Mouse (Mus musculus) heart, embryonic 15.5 days (tissue): ENCODE results near the gene Lrp2. TPM values are rescaled to one million over a fixed set of nuclear protein-coding genes. Genes with fewer than 3 reads are reported as not detected.

Source experiments
- ATAC-seq: fragments of 200-750 bp; cut with Nextera tagmentation; replicated peaks from 2 replicates; pipeline ENCODE4 v1.8.0; 2017; ENCODE audit warnings: low read depth, moderate TSS enrichment; ENCODE audit not compliant: insufficient number of reproducible peaks, insufficient read depth, low FRiP score
- H3K27ac ChIP-seq: fragments of 300-500 bp; sonication (generic); 2 replicates; pipeline ENCODE4 v1.5.1; 2015; ENCODE audit warnings: mild to moderate bottlenecking, inconsistent platforms
- H3K27me3 ChIP-seq: fragments of 300-500 bp; sonication (generic); 2 replicates; pipeline ENCODE4 v1.6.1; 2015; ENCODE audit warnings: inconsistent platforms
- H3K36me3 ChIP-seq: fragments of 300-500 bp; sonication (generic); 2 replicates; pipeline ENCODE4 v1.6.1; 2015; ENCODE audit warnings: mild to moderate bottlenecking, inconsistent platforms
- H3K4me1 ChIP-seq: fragments of 300-500 bp; sonication (generic); replicated peaks from 2 replicates; pipeline ENCODE4 v1.6.1; 2015; ENCODE audit warnings: inconsistent platforms
- H3K4me2 ChIP-seq: fragments of 300-500 bp; sonication (generic); 2 replicates; pipeline ENCODE4 v1.6.1; 2015; ENCODE audit warnings: inconsistent platforms, mild to moderate bottlenecking, moderate library complexity
- H3K4me3 ChIP-seq: fragments of 300-500 bp; sonication (generic); 2 replicates; pipeline ENCODE4 v1.5.1; 2015; ENCODE audit warnings: mild to moderate bottlenecking, inconsistent platforms
- H3K9ac ChIP-seq: fragments of 300-500 bp; sonication (generic); 2 replicates; pipeline ENCODE4 v1.6.1; 2015; ENCODE audit warnings: mild to moderate bottlenecking, inconsistent platforms
- H3K9me3 ChIP-seq: fragments of 300-500 bp; sonication (generic); replicated peaks from 2 replicates; pipeline ENCODE4 v1.6.1; 2016; ENCODE audit warnings: inconsistent platforms
- WGBS: fragments of 180-500 bp; shearing (Covaris S2); methylation state at CpG from one replicate; pipeline ENCODE4 v1.1.7; 2015; ENCODE audit warnings: mixed read lengths; 5-methylcytosine and 5-hydroxymethylcytosine counted together
- polyA plus RNA-seq: library from polyadenylated mRNA; unstranded; fragments of >200 nt; fragmentation: Nextera tagmentation; extraction: Ambion mirVana; gene quantifications from 2 replicates; pipeline ENCODE4 v1.2.1, GENCODE M21; 2015

Lrp2 gene
- polyA plus RNA-seq, 1 experiment from 2014 or later: 0.25 TPM

DNA sequence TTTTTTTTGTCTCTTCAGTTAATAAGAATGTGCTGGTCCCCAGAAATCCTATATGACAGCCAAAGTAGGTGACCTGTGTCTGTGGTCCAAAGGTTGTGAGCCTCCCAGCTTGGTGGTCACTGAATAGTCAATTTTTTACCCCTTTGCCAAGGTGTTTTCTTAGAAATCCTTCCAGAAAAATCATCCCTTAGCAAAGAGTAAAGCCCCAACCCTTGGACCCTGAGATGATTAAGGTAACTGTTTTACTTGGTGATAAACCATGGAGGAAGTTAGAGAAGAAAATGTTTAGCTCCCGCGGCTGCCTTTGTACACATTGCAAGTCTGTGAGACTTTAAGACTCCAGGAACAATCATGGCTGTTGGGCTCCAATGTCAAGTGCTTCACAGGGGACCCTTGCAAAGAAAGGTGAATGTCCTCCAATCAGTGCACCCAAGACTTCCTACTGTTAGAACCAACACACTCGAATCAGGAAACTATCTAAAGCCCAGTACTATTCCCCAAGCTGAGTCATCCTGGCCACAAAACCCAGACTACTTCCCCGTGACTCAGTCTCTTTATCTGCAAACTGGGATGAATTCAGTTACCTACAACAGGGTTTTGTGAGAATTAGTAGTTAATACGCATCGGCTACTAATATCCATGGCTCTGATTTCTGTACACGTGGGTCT, 18.0 kb upstream of the Lrp2 start:
- Histone ChIP-seq H3K9me3 (no peaks in the 10 kb centered on the region), H3K27me3 (no peaks in the 10 kb centered on the region), H3K9ac (no peak overlapping the region), H3K4me3 (no peak overlapping the region), H3K4me1 (no peaks in the 10 kb centered on the region), H3K27ac (no peak overlapping the region), H3K4me2 (no peak overlapping the region), H3K36me3 (no peaks in the 10 kb centered on the region)
- ATAC-seq: no peak
- 84% methylated on average over 7 of the region's 7 CpGs for WGBS

DNA sequence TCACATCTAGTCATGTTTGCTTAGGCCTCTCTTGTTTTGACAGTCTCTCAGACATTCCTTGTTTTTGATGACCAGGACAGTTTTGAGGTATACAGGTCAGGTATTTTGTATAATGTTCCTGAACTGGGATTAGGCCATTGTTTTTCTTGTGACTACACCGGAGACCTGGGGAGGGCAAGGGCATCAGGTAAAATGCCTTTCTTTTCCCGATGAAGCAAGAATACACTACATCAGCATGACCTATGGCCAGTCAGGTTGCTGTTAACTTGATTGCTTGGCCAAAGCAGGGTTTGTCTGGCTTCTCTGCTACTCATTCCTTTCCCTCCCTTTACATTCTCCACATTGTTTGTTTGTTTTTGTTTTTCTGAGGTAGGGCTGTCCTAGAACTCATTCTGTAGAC, 7.3 kb upstream of the Lrp2 start:
- Histone ChIP-seq H3K36me3 (no peaks in the 10 kb centered on the region), H3K27me3 (peaks cover 14% of the 10 kb centered on the region), H3K4me2 (no peak overlapping the region), H3K27ac (no peak overlapping the region), H3K4me1 (no peaks in the 10 kb centered on the region), H3K9ac (no peak overlapping the region), H3K4me3 (no peak overlapping the region), H3K9me3 (no peaks in the 10 kb centered on the region)
- no peak for ATAC-seq
- 91% methylated on average over 2 of the region's 2 CpGs for WGBS

DNA sequence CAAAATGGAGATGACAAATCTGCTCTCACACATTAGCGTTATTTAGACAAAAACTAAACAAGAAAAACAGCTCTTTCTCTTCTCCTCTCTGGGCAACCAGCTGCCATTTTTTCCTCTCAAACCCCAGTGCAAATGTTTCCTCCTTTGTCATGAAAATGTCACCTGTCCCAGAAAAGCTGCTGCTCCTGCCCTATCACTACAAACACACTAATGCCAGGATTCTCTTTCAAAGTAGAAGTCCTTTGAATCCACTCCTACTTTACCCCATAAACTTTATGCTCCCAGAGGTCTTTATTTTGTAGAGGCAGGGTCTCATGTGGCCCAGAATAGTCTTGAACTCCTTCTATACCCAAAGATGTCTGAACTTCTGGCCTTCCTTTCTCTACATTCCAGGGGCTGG, 6.7 kb upstream of the Lrp2 start:
- Histone ChIP-seq H3K27ac (no peak overlapping the region), H3K9me3 (no peaks in the 10 kb centered on the region), H3K27me3 (peaks cover 21% of the 10 kb centered on the region), H3K4me1 (peaks cover 4% of the 10 kb centered on the region), H3K4me2 (no peak overlapping the region), H3K4me3 (no peak overlapping the region), H3K9ac (no peak overlapping the region), H3K36me3 (no peaks in the 10 kb centered on the region)
- ATAC-seq: no peak
- WGBS: 44% methylated on average over 1 of the region's 1 CpGs

DNA sequence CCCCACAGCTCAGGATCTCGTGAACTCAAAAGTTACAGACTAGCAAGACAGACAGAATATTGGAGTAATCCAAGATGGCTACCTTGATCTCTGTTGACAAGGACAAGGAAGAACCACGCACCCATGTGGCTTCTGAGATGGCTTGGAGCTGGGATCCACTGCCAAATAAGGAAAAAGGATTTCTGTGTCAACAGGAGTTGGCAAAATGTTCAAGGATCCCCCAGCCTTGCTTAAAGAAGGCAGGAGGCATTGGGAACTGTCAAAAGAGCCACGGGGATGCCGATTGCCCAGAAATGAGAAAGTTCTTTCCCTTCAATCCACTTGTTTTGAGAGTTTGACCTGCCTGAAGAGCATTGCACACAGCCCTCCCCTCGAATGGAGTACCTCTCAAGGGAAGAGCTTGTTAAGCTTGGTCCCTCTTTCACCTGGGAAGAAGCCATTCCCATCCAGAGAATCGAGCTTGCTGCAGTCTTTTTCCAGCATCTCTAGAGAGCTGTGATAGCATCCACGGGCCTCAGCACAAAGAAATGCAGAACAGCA, 6.2 kb upstream of the Lrp2 start:
- Histone ChIP-seq H3K27me3 (peaks cover 26% of the 10 kb centered on the region), H3K4me1 (peaks cover 9% of the 10 kb centered on the region), H3K9me3 (no peaks in the 10 kb centered on the region), H3K4me3 (no peak overlapping the region), H3K27ac (no peak overlapping the region), H3K36me3 (no peaks in the 10 kb centered on the region), H3K9ac (no peak overlapping the region), H3K4me2 (no peak overlapping the region)
- WGBS: 59% methylated on average over 7 of the region's 7 CpGs
- ATAC-seq: no peak

DNA sequence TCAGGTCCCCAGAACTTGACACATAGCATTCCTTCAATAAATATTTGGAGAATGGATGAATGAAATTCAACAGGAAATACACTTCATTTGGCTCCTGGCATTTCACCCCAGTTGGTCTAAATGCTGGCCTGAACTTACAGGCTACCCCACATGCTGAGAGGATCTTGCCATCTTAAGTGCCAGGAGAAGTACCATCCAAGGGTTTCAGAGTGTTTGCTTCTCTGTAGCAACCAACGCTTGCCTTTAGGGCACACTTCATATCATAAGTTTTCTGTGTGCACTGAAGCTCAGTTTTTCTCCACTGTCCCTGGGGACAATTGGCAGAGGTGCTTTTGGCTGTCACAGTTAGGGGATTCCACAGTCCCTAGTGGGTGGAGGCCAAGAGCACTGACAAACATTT, 4.7 kb upstream of the Lrp2 start:
- H3K36me3 ChIP-seq: no peaks in the 10 kb centered on the region
- peaks cover 38% of the 10 kb centered on the region for H3K27me3 ChIP-seq
- H3K4me2 ChIP-seq: no peak overlapping the region
- no peak overlapping the region for H3K27ac ChIP-seq
- H3K4me3 ChIP-seq: no peak overlapping the region
- H3K9me3 ChIP-seq: no peaks in the 10 kb centered on the region
- H3K4me1 ChIP-seq: peaks cover 22% of the 10 kb centered on the region
- ATAC-seq: no peak
- H3K9ac ChIP-seq: no peak overlapping the region
- WGBS: 77% methylated on average over 1 of the region's 1 CpGs

DNA sequence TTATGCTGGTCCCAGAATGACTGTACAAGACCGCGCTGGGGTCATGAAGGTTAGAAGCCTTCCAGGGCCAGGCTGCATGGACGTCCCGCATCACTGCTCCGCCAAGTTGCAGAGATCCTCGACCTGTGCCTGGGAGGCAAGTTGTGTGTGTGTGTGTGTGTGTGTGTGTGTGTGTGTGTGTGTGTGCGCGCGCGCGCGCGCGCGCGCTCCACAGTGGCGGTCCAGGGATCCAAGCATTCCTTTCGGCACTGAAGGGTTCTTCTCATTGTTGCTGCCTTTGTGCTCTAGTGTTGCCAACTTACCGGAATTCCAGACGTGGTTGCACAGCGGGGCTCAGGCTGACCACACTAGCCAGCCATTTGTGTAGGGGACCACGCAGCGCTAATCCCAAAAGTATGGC, 2.0 kb upstream of the Lrp2 start:
- WGBS: under 1% methylated on average over 20 of the region's 23 CpGs
- Histone ChIP-seq H3K9me3 (no peaks in the 10 kb centered on the region), H3K27me3 (peaks cover 54% of the 10 kb centered on the region), H3K4me2 (peak overlapping the region; percentile 99), H3K9ac (no peak overlapping the region), H3K4me3 (peak overlapping the region; percentile 66), H3K36me3 (no peaks in the 10 kb centered on the region), H3K27ac (no peak overlapping the region), H3K4me1 (peaks cover 37% of the 10 kb centered on the region)
- ATAC-seq: no peak

DNA sequence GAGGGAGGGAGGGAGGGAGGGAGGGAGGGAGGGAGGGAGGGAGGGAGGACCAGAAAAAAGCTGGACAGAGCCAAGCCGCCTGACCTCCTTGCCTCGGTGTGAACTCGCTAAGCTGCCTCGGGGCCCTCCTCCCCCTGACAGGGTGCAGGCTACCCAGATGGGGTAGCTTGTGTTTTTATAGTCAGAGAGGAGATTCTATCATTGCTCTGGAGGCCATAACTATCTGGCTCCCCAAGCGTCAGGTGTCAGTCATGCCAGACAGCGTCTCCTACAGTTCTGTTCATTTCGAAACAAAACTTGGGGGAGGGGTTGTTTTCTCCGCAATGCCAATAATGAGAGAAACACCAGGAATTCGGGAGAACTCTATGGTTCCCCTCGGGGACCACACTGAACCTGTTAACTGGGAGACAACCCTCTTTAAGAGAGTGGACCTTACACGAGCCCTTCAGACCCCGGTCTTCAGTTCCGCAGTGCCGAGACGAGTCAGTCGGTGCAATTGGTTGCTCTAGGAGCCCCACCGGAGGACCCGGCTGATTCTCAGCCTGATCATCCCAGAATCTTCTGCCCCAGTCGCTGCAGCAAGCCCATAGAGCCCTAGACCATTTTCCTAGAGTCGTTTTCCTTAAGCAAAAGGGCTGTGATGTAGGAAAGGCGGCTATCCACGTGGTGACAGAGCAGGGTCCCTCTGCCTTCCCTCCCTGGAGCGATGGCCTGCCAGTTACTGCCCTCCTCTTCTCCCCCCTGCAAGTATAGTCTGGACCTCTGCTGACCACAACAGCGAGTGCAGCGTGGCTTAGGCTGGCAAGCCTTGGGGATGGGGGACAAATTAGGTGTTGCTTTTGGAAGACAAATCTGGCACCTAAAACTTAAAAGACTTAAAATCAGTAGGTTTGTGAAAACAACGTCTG, 1.2 kb upstream of the Lrp2 start:
- Histone ChIP-seq H3K4me3 (peak overlapping the region; percentile 66), H3K4me2 (peak overlapping the region; percentile 99), H3K27ac (no peak overlapping the region), H3K27me3 (peaks cover 59% of the 10 kb centered on the region), H3K9ac (0 out of 2 replicates have a peak overlapping the region, but pooled peaks have one; percentile 14), H3K4me1 (peaks cover 37% of the 10 kb centered on the region), H3K36me3 (no peaks in the 10 kb centered on the region), H3K9me3 (no peaks in the 10 kb centered on the region)
- WGBS: 3% methylated on average over 26 of the region's 26 CpGs
- ATAC-seq: no peak

DNA sequence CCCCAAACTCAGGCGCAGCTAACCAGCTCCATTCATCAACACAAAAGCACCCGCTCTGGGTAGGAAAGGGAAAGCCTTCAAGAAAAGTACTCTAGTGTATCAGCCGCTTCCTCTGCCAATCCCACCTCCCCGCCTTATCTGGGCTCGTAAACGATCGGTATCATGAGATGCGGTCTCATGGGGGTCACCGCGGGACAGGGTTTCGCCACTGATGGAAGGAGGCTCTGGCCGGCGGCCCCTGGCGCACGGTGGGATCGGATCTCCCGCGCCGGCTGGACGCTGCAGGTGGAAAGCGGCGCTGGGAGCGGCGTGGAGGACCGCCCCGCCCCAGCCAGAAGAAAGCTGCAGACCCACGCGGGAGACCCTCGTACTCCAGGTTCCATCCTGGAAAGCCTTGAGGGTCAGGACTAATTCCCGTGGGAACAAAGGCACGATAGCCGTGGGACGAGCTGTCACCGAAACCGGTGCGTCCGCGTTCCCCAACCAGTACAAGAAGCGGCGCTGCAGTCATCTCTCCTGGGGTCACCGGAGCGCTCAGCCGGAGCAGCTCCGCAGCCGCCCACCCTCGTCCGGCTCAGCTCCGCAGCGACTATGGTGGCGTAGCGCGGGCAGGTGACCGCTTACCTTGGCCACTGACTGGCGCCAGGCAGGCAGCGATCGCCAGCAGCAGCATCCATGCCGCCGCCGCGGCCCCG, 527 bp downstream of the Lrp2 start:
- under 1% methylated on average over 61 of the region's 61 CpGs for WGBS
- Histone ChIP-seq H3K27me3 (peaks cover 59% of the 10 kb centered on the region), H3K4me1 (peaks cover 37% of the 10 kb centered on the region), H3K36me3 (no peaks in the 10 kb centered on the region), H3K4me3 (peak overlapping the region; percentile 66), H3K4me2 (peak overlapping the region; percentile 99), H3K27ac (no peak overlapping the region), H3K9ac (peak overlapping the region; percentile 50), H3K9me3 (no peaks in the 10 kb centered on the region)
- ATAC-seq: 0 out of 2 replicates have a peak, but pooled peaks have one; percentile 29

DNA sequence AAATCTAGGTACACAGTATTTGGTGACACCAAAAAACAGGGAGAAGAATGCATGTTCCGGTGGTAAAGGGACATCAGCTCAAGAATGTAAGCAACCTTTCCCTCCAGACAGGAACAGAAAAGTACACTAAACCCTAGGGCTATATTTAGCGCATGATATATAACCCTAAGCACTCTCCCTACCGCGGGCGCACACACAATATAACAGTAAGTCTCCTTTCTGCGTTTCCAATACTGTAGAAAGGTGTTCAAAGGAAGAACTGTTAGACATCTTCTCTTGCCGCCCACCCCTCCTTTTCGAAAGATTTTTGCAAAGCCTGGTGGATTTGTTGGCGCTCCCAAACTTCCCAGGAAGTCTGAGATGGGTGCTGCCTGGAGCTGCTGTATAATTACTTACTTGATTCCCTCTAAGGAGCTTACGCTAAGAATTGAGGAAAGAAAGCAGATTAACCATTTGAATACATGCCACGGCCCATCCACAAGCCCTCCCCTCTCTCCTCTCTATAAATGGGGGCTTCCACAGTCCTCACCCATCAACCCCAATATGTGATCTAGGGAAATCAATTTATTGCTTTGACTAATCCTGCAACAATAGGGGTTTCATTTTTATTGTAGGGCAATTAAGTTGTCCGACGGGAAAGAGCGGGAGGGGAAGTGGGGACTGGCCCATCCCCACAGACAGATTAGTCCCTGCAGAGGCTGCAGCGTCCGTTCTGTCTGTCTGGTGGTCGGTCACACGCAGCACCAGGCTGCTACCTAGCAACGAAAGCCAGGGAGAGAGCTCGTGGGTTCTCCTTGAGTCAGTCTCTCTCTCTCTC, 1.5 kb downstream of the Lrp2 start:
- ATAC-seq: no peak
- H3K4me3 ChIP-seq: peak overlapping the region; percentile 66
- H3K9ac ChIP-seq: no peak overlapping the region; the same call in 1 of the 2 replicates
- no peaks in the 10 kb centered on the region for H3K9me3 ChIP-seq
- H3K27me3 ChIP-seq: peaks cover 55% of the 10 kb centered on the region
- 3% methylated on average over 20 of the region's 20 CpGs for WGBS
- peaks cover 37% of the 10 kb centered on the region for H3K4me1 ChIP-seq
- H3K4me2 ChIP-seq: peak overlapping the region; percentile 99
- H3K27ac ChIP-seq: no peak overlapping the region
- no peaks in the 10 kb centered on the region for H3K36me3 ChIP-seq

DNA sequence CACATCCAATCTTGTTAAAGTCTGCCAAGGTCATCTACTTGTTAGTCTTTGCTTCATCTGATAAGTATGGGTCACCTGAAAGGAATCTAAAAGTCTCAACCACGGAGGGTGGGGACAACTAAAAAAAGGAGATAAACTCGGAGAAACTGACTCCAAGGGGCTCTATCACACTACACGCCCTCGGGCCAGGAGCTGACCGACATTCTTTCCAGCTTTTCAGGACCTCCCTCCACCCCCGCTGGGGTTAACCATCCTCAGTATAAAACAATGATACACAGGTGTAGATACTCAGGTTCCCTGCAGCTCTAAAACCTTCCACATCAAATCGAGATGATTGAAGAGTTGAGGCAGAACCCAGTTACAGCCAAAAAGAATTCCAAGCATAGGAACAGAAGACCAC, 3.0 kb downstream of the Lrp2 start:
- Histone ChIP-seq H3K36me3 (no peaks in the 10 kb centered on the region), H3K9me3 (no peaks in the 10 kb centered on the region), H3K4me3 (no peak overlapping the region), H3K27me3 (peaks cover 41% of the 10 kb centered on the region), H3K9ac (no peak overlapping the region), H3K4me1 (peaks cover 36% of the 10 kb centered on the region), H3K4me2 (no peak overlapping the region), H3K27ac (no peak overlapping the region)
- 36% methylated on average over 7 of the region's 7 CpGs for WGBS
- no peak for ATAC-seq
